Mouse (Mus musculus) liver, postnatal 0 days (tissue): ENCODE results near the gene Stat4. TPM values are rescaled to one million over a fixed set of nuclear protein-coding genes. Genes with fewer than 3 reads are reported as not detected.

Experiments used
- ATAC-seq: fragments of 200-750 bp; cut with Nextera tagmentation; 2 replicates; pipeline ENCODE4 v1.8.0; 2017; ENCODE audit warnings: mild to moderate bottlenecking, moderate library complexity
- DNase-seq: peaks from one replicate; pipeline ENCODE4 v3.0.0-alpha.2; 2016
- H3K27ac ChIP-seq: fragments of 300-500 bp; sonication (generic); 2 replicates; pipeline ENCODE4 v1.5.1; 2014; ENCODE audit warnings: antibody characterized with exemption, moderate library complexity, mild to moderate bottlenecking, low read depth
- H3K27me3 ChIP-seq: fragments of 300-500 bp; sonication (generic); 2 replicates; pipeline ENCODE4 v1.6.1; 2014; ENCODE audit warnings: low read length, control low read depth, mixed read lengths; ENCODE audit not compliant: insufficient read depth
- H3K36me3 ChIP-seq: fragments of 300-500 bp; sonication (generic); replicated peaks from 2 replicates; pipeline ENCODE4 v1.6.1; 2014; ENCODE audit warnings: mild to moderate bottlenecking, control low read depth, low read length, moderate library complexity, mixed read lengths; ENCODE audit not compliant: insufficient read depth
- H3K4me1 ChIP-seq: fragments of 300-500 bp; sonication (generic); 2 replicates; pipeline ENCODE4 v1.6.1; 2014; ENCODE audit warnings: antibody characterized with exemption, mild to moderate bottlenecking, control low read depth; ENCODE audit not compliant: insufficient read depth
- H3K4me2 ChIP-seq: fragments of 300-500 bp; sonication (generic); 2 replicates; pipeline ENCODE4 v1.6.1; 2014; ENCODE audit warnings: low read depth, mild to moderate bottlenecking, low read length, moderate library complexity, mixed read lengths
- H3K4me3 ChIP-seq: fragments of 300-500 bp; sonication (generic); 2 replicates; pipeline ENCODE4 v1.5.1; 2014; ENCODE audit warnings: low read depth, low read length
- H3K9ac ChIP-seq: fragments of 300-500 bp; sonication (generic); replicated peaks from 2 replicates; pipeline ENCODE4 v1.6.1; 2014; ENCODE audit warnings: mild to moderate bottlenecking, moderate library complexity
- H3K9me3 ChIP-seq: fragments of 300-500 bp; sonication (generic); 2 replicates; pipeline ENCODE4 v1.6.1; 2016; ENCODE audit warnings: mild to moderate bottlenecking, control low read depth, low read length, mixed read lengths
- CTCF ChIP-seq: sonication (generic); IDR thresholded peaks from 2 replicates; pipeline ENCODE4 v1.5.1; 2016; ENCODE audit warnings: antibody characterized with exemption, low read depth
- EP300 ChIP-seq: IDR thresholded peaks from 2 replicates; pipeline ENCODE4 v1.6.1; 2016; ENCODE audit warnings: antibody characterized with exemption, low read depth, mild to moderate bottlenecking
- WGBS: fragments of 180-500 bp; shearing (Covaris S2); extraction: QIAGEN DNeasy Blood & Tissue Kit; methylation state at CpG from one replicate; pipeline ENCODE4 v1.1.7; 2014; ENCODE audit not compliant: insufficient replicate concordance; 5-methylcytosine and 5-hydroxymethylcytosine counted together
- polyA plus RNA-seq: library from polyadenylated mRNA; unstranded; fragments of >200 nt; fragmentation: Nextera tagmentation; extraction: Ambion mirVana; gene quantifications from 2 replicates; pipeline ENCODE4 v1.2.1, GENCODE M21; 2015

Gene Stat4
- polyA plus RNA-seq, 1 experiment from 2014 or later = 1.4 TPM

DNA sequence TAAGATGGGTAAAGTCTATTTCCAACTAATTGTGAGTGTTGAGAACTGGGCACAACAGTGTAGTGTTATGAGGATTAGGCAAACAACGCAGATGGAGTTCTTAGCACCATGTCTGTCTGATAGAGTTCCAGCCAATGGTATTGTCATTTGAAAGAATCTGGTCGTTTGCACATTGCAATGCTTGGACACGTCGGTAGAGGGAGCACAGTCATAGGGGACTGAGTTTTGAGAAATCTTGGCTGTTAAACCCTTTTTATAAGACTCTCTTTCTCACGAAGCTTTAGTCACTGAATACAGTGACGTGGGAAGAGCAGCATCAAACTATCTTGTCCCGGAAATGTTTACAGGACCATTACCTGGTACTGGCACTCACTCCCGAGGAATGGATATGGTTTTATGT, 17.1 kb downstream of the Stat4 start:
- Histone ChIP-seq H3K9ac (no peak overlapping the region), H3K9me3 (no peaks in the 10 kb centered on the region), H3K36me3 (no peaks in the 10 kb centered on the region), H3K4me3 (no peak overlapping the region), H3K4me2 (no peak overlapping the region), H3K27me3 (no peaks in the 10 kb centered on the region), H3K4me1 (0 out of 2 replicates have a peak, but pooled peaks cover 2% of the 10 kb centered on the region), H3K27ac (no peak overlapping the region)
- WGBS = 14% methylated on average over 8 of the region's 8 CpGs
- DNase-seq (peak; percentile 75), ATAC-seq (0 out of 2 replicates have a peak, but pooled peaks have one; percentile 17)
- TF ChIP-seq EP300 (no peak), CTCF (peak; percentile 90)

DNA sequence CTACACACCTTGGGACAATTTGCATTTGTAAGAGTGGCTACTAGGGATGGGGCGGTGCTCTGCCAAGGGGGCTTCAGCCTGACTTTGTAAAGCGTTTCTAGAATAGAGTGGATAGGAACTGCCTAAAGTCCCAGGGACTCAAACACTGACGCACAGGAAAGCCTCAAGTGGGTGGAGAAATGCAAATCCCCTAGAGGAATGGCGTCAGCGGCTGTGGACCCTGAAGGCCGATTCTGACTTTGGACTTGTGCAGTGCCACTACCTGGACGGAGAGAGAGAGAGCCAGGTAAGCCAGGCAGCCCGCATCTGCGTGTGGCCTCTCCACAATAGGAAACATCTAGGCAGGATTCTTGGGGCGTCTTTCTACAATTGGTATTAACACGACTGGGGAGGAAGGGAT, 21.5 kb downstream of the Stat4 start:
- H3K4me2 ChIP-seq = peak overlapping the region; percentile 63
- ATAC-seq (0 out of 2 replicates have a peak, but pooled peaks have one; percentile 27), DNase-seq (peak; percentile 37)
- H3K27me3 ChIP-seq = no peaks in the 10 kb centered on the region
- H3K9me3 ChIP-seq = no peaks in the 10 kb centered on the region
- no peak for TF ChIP-seq CTCF
- no peak for TF ChIP-seq EP300
- peak overlapping the region; percentile 34 for H3K4me3 ChIP-seq
- no peak overlapping the region for H3K27ac ChIP-seq
- H3K36me3 ChIP-seq = no peaks in the 10 kb centered on the region
- H3K9ac ChIP-seq = no peak overlapping the region; the same call in 1 of the 2 replicates
- H3K4me1 ChIP-seq = peaks cover 7% of the 10 kb centered on the region; the same call in 1 of the 2 replicates
- 3% methylated on average over 11 of the region's 11 CpGs for WGBS

- peaks cover 7% of the 10 kb centered on the region; the same call in 1 of the 2 replicates for H3K4me1 ChIP-seq
- no peak overlapping the region for H3K27ac ChIP-seq
- H3K9ac ChIP-seq = no peak overlapping the region; the same call in 1 of the 2 replicates
- WGBS = 1% methylated on average over 12 of the region's 12 CpGs
- TF ChIP-seq EP300 (no peak), CTCF (no peak)
- DNase-seq (no peak), ATAC-seq (no peak)
- H3K4me3 ChIP-seq = peak overlapping the region; percentile 34
- H3K4me2 ChIP-seq = peak overlapping the region; percentile 63
- no peaks in the 10 kb centered on the region for H3K36me3 ChIP-seq
- no peaks in the 10 kb centered on the region for H3K27me3 ChIP-seq
- no peaks in the 10 kb centered on the region for H3K9me3 ChIP-seq
These were observed 22.0 kb downstream of the Stat4 start for GRCm38 (mm10) chr1:52008947-52009346.

- H3K4me1 ChIP-seq = peaks cover 7% of the 10 kb centered on the region; the same call in 1 of the 2 replicates
- no peaks in the 10 kb centered on the region for H3K27me3 ChIP-seq
- no peaks in the 10 kb centered on the region for H3K9me3 ChIP-seq
- H3K36me3 ChIP-seq = no peaks in the 10 kb centered on the region
- WGBS = 59% methylated on average over 5 of the region's 5 CpGs
- H3K4me3 ChIP-seq = no peak overlapping the region
- H3K4me2 ChIP-seq = no peak overlapping the region
- no peak for TF ChIP-seq CTCF
- no peak for TF ChIP-seq EP300
- DNase-seq (no peak), ATAC-seq (no peak)
- H3K9ac ChIP-seq = no peak overlapping the region
- H3K27ac ChIP-seq = no peak overlapping the region
These were observed 23.8 kb downstream of the Stat4 start for GRCm38 (mm10) chr1:52010741-52011140.

- H3K4me3 ChIP-seq = no peak overlapping the region
- WGBS = 25% methylated on average over 3 of the region's 3 CpGs
- H3K4me2 ChIP-seq = no peak overlapping the region
- H3K9ac ChIP-seq = no peak overlapping the region
- H3K27ac ChIP-seq = no peak overlapping the region
- peaks cover 7% of the 10 kb centered on the region; the same call in 1 of the 2 replicates for H3K4me1 ChIP-seq
- DNase-seq (peak; percentile 16), ATAC-seq (peak; percentile 33; the same call in 1 of the 2 replicates)
- no peaks in the 10 kb centered on the region for H3K27me3 ChIP-seq
- H3K9me3 ChIP-seq = no peaks in the 10 kb centered on the region
- H3K36me3 ChIP-seq = no peaks in the 10 kb centered on the region
- TF ChIP-seq CTCF = no peak
- TF ChIP-seq EP300 = no peak
These were observed 24.3 kb downstream of the Stat4 start for GRCm38 (mm10) chr1:52011227-52011626.

DNA sequence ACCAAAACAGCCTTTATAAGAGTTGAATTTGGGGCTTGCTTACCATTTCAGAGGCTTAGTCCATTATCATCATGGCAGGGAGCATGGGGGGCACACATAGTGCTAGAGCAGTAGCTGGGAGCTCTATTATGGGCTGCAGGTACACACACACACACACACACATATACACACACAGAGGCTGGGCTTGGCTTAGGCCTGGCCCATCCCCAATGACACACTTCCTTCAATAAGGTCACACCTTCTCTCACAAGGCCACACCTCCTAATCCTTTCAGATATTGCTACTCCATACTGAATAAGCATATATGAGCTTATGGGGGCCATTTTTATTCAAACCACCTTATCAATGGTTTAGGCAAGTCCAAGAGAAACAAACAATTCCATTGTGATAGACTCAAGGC, 25.3 kb downstream of the Stat4 start:
- Histone ChIP-seq H3K4me2 (no peak overlapping the region), H3K9me3 (no peaks in the 10 kb centered on the region), H3K4me1 (peaks cover 7% of the 10 kb centered on the region; the same call in 1 of the 2 replicates), H3K36me3 (no peaks in the 10 kb centered on the region), H3K9ac (no peak overlapping the region), H3K27ac (no peak overlapping the region), H3K4me3 (no peak overlapping the region), H3K27me3 (no peaks in the 10 kb centered on the region)
- TF ChIP-seq EP300 (no peak), CTCF (no peak)
- no peak for DNase-seq
- no peak for ATAC-seq
